Mouse (Mus musculus): Measurements from ENCODE around the gene Vmn2r43.
"Not testable (repeated sequence)": the region's sequence is repeated elsewhere in the genome, so short reads cannot be mapped to it uniquely, and the experiment has no call there.

Gene Vmn2r43

GRCm38 (mm10) chr7:8260499-8260898 lies at the start of gene Vmn2r43:
Vmn2r43 (minus strand) TSS chr7:8260599.
- not testable (repeated sequence) for DNase-seq (ENCODE audit: low spot score in 2 of 2)

DNA sequence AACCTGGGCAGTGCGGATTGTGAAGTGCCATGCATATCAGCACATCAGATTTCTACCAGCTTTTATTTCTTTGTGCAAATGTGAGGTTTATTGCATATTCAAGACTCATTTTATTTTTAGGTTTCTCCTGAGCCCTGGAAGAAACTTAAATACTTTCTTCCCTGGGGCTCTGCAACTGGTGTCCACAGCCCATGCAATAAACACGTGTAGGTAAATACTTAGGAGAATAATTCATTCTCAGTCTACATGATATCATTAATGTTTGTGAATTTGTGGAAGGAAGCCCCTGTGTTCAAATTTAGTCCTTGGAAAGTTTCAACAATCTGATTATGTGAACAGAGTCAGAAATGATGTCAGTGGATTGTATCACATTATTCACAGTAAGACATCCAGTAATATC lies 60.2 kb downstream of the Vmn2r43 start, which contains the start of gene Vmn2r42:
TSS of gene Vmn2r42 (minus strand) at position 101 of the 400 bp plus-strand sequence.
- DNase-seq (ENCODE audit: low spot score in 2 of 2), result not testable (repeated sequence)
